Mouse (Mus musculus): Measurements from ENCODE around the gene Olfr1186.

DNA sequence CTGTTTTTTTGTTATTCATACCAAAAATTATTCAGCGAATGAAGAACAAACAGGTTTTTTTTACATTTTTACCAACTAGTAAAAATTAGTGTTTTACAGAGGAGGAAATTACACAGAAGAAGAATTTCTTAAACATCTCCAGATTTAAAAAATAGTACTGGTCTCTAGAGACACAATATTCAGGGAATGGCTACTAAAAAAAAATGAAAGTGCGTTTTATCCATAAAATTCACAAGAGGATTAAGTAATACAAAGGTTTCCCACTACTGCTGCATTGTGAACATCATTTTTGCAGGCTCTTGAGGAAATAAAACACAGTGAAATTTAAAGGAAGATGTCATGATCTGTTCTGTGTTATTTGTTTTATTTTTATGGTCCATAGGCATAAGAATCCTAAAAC lies 35.1 kb upstream of the Olfr1186 start, which contains the start of gene Olfr1184:
- TF ChIP-seq CTCF (IDR thresholded peaks at IDR 0.05; ENCODE audit: low read depth, low read length), result no peak
- no peak for TF ChIP-seq POLR2A (IDR thresholded peaks at IDR 0.05; ENCODE audit: insufficient read depth, low read length)
- no peak for TF ChIP-seq EP300 (IDR thresholded peaks at IDR 0.05; ENCODE audit: insufficient read depth, low read depth, low read length)
